Mouse (Mus musculus) lung, embryonic 16.5 days (tissue): Measurements from ENCODE around the gene Dnajc11. TPM values are rescaled to one million over a fixed set of nuclear protein-coding genes. Genes with fewer than 3 reads are reported as not detected.

Experiments
- ATAC-seq: fragments of 200-750 bp; cut with Nextera tagmentation; 2 replicates; pipeline ENCODE4 v1.8.0; 2017; ENCODE audit warnings: low read depth, mild to moderate bottlenecking, moderate library complexity
- H3K27ac ChIP-seq: fragments of 300-500 bp; sonication (generic); 2 replicates; pipeline ENCODE4 v1.5.1; 2014; ENCODE audit warnings: mild to moderate bottlenecking, control low read depth, low read length
- H3K27me3 ChIP-seq: fragments of 300-500 bp; sonication (generic); 2 replicates; pipeline ENCODE4 v1.6.1; 2014; ENCODE audit warnings: low read depth, low read length, mixed read lengths; ENCODE audit not compliant: control insufficient read depth, insufficient read depth
- H3K36me3 ChIP-seq: fragments of 300-500 bp; sonication (generic); 2 replicates; pipeline ENCODE4 v1.6.1; 2014; ENCODE audit warnings: low read length; ENCODE audit not compliant: control insufficient read depth, insufficient read depth
- H3K4me1 ChIP-seq: fragments of 300-500 bp; sonication (generic); replicated peaks from 2 replicates; pipeline ENCODE4 v1.6.1; 2014; ENCODE audit warnings: low read length, mixed read lengths; ENCODE audit not compliant: control insufficient read depth, insufficient read depth
- H3K4me2 ChIP-seq: fragments of 300-500 bp; sonication (generic); 2 replicates; pipeline ENCODE4 v1.6.1; 2014; ENCODE audit warnings: low read depth, low read length, control low read depth
- H3K4me3 ChIP-seq: fragments of 300-500 bp; sonication (generic); 2 replicates; pipeline ENCODE4 v1.5.1; 2014; ENCODE audit warnings: mild to moderate bottlenecking, low read length, control low read depth
- H3K9ac ChIP-seq: fragments of 300-500 bp; sonication (generic); 2 replicates; pipeline ENCODE4 v1.6.1; 2014; ENCODE audit warnings: low read length, control low read depth
- H3K9me3 ChIP-seq: fragments of 300-500 bp; sonication (generic); 2 replicates; pipeline ENCODE4 v1.6.1; 2016; ENCODE audit warnings: low read length; ENCODE audit not compliant: control insufficient read depth
- WGBS: fragments of 180-500 bp; shearing (Covaris S2); extraction: QIAGEN DNeasy Blood & Tissue Kit; methylation state at CpG from one replicate; pipeline ENCODE4 v1.1.7; 2014; 5-methylcytosine and 5-hydroxymethylcytosine counted together
- polyA plus RNA-seq: library from polyadenylated mRNA; unstranded; fragments of >200 nt; fragmentation: Nextera tagmentation; extraction: Ambion mirVana; gene quantifications from 2 replicates; pipeline ENCODE4 v1.2.1, GENCODE M21; 2015

Dnajc11 gene
- polyA plus RNA-seq, 1 experiment from 2014 or later, result 57.1 TPM

DNA sequence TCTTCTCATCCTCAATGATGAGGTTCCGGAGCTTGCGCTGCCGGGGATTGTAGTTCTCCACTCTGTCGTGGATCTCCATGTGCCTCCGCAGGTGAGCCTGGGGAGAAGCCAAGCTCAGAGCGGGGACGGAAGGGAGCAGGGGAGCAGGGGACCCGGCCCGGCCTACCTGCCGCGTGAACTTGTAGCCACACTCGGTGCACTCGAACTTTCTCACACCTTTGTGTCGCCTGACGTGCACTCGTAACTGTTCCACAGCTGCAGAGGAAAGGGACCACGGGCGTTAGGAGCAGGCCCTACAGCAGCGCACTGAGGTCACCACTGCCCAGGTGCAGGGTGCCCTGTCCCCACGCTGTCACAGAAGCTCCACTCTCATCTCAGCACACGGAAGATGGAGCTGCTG lies 86.5 kb downstream of the Dnajc11 start:
- Histone ChIP-seq H3K9me3 (no peaks in the 10 kb centered on the region), H3K4me3 (no peak overlapping the region), H3K27ac (no peak overlapping the region), H3K36me3 (peaks cover 53% of the 10 kb centered on the region), H3K4me1 (peaks cover 13% of the 10 kb centered on the region), H3K4me2 (no peak overlapping the region), H3K9ac (no peak overlapping the region), H3K27me3 (no peaks in the 10 kb centered on the region)
- ATAC-seq, result no peak
- 86% methylated on average over 21 of the region's 21 CpGs for WGBS

DNA sequence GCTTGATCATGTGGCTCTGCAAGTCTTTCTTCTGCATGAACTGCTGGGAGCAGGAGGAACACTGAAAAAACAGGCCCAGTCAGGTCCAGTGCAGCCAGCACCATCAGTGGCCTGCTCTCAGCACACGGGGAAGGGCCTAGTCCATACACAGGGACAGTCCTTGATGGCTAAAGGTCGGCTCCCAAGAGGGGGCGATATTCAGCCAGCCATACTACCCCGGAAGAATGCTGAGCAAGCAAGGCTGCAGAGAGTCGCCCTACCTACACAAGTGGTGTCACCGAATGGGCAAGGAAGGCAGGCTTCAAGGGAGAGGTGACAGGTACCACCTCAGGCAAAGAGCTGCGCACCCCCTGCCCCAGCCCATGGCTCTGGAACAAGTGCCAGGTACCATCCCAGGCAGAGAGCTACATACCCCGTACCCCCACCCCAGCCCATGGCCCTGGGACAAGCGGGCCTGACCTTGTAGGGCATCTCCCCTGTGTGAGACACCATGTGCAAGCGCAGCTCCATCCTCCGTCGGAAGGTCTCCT lies 88.1 kb downstream of the Dnajc11 start:
- Histone ChIP-seq H3K9me3 (no peaks in the 10 kb centered on the region), H3K9ac (no peak overlapping the region), H3K36me3 (peaks cover 43% of the 10 kb centered on the region), H3K4me3 (no peak overlapping the region), H3K27ac (peak overlapping the region; percentile 55), H3K4me2 (no peak overlapping the region), H3K27me3 (no peaks in the 10 kb centered on the region), H3K4me1 (peaks cover 28% of the 10 kb centered on the region)
- ATAC-seq, result peak; percentile 21; the same call in 1 of the 2 replicates
- 72% methylated on average over 12 of the region's 12 CpGs for WGBS

DNA sequence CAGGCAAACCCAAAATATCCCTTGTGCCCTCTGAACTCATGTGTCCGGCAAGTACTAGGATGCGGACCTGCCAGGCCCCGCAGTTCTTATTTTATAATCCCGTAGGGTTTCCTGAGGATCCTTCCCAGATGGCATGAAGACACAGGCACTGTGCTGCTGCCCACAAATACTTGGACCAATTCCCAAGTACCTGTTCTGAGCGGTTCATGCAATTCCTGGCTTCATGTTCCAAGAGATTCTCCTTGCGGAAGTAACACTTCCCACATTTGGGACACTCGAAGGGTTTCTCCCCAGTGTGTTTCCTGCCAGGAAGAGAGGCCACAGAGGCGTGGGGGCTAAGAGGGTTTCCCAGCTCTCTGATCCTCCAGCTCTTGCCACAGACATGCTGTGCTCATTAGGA lies 89.0 kb downstream of the Dnajc11 start:
- no peak overlapping the region for H3K27ac ChIP-seq
- H3K4me3 ChIP-seq, result no peak overlapping the region
- peaks cover 31% of the 10 kb centered on the region for H3K4me1 ChIP-seq
- no peaks in the 10 kb centered on the region for H3K27me3 ChIP-seq
- no peak for ATAC-seq
- H3K4me2 ChIP-seq, result no peak overlapping the region
- H3K9me3 ChIP-seq, result no peaks in the 10 kb centered on the region
- no peak overlapping the region for H3K9ac ChIP-seq
- H3K36me3 ChIP-seq, result peaks cover 41% of the 10 kb centered on the region
- WGBS, result 79% methylated on average over 8 of the region's 8 CpGs

DNA sequence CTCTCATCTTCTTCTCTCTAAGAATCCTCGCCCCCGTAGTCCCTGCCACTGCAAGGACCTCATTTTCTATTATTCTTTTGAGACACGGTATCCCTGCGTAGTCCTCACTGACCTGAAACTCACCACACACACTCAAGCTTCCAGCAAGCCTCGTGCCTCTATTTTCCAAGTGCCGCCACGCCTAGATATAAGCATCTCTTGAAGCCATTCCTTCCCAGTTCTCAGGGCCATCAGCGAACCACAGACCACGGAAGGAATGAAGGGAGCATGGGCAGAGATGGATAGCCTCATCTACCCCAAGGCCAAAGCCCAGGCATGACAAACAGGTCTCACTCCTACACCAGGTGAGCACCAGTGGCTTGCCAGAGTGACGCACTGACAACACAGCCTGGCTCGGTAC lies 91.0 kb downstream of the Dnajc11 start:
- no peak overlapping the region for H3K4me2 ChIP-seq
- WGBS, result 74% methylated on average over 11 of the region's 11 CpGs
- H3K27me3 ChIP-seq, result no peaks in the 10 kb centered on the region
- no peaks in the 10 kb centered on the region for H3K9me3 ChIP-seq
- no peak overlapping the region for H3K4me3 ChIP-seq
- 0 out of 2 replicates have a peak overlapping the region, but pooled peaks have one; percentile 22 for H3K9ac ChIP-seq
- ATAC-seq, result no peak
- no peak overlapping the region for H3K27ac ChIP-seq
- H3K36me3 ChIP-seq, result peaks cover 32% of the 10 kb centered on the region
- peaks cover 39% of the 10 kb centered on the region for H3K4me1 ChIP-seq

DNA sequence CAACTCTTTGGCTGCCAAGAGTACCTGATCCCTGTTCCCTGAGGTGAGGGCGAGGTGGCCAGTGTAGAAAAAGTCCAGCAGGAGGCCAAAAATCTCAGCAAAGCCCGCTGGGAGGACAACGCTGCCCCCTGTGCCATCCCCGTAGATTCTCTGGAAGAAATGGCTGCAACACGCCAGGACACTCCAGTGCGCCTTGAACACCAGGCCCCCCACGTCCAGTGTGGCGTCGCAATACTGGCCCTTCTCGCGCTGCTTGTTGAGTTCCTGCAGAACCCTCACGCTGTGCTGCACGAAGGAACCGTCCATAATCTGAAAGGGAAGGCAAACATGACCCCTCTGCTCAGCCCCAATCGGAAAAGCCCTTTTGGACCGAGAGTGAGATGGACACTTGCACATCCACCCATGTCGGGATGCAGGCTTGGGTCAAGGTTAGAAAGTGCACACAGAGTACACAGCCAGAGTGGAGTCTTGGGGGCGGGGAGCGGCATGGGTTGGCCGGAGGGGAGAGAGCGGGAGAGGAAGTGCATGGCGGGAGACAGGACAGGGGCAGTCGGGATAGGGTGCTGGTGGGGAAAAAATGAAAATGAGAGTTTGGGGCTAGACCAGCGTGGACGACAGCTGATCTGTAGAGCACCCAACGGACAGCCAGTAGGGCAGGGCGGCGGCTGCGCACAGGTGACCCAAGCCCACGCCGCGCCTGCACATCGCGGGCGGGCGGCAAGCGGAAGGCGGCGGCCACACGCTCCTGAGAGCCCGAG lies 93.4 kb downstream of the Dnajc11 start:
- 1% methylated on average over 40 of the region's 41 CpGs for WGBS
- Histone ChIP-seq H3K4me3 (peak overlapping the region; percentile 78), H3K4me1 (peaks cover 36% of the 10 kb centered on the region), H3K36me3 (peaks cover 12% of the 10 kb centered on the region; the same call in 1 of the 2 replicates), H3K27ac (peak overlapping the region; percentile 69), H3K27me3 (no peaks in the 10 kb centered on the region), H3K4me2 (peak overlapping the region; percentile 99), H3K9me3 (no peaks in the 10 kb centered on the region), H3K9ac (peak overlapping the region; percentile 80)
- ATAC-seq, result peak; percentile 56

DNA sequence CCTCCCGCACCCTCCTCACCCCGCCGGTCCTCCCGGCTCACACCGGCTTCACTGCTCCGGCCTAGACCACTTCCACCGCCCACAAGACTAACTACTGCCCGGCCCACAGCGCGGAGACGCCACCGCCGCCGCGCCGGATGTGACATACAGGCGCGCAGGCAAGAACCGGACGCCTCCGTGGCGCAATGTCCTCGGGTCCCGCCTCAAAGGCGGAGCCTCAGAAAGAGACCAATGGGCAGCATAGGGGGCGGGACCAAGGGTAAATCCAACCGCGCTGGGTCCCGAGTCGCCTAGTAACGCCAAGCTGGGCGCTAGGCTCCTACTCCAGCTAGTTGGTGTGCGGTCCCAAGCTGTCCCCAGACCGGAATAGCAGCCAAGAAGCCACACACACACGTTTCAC lies 94.0 kb downstream of the Dnajc11 start, which contains the start of gene Zbtb48:
Gene Zbtb48, minus strand, starts transcription at position 148 of the 400 bp plus-strand sequence.
- Histone ChIP-seq H3K4me3 (peak within 1 kb of the TSS; percentile 78), H3K27me3 (no peaks in the 10 kb centered on the region), H3K27ac (peak within 1 kb of the TSS; percentile 69), H3K36me3 (peaks cover 12% of the 10 kb centered on the region; the same call in 1 of the 2 replicates), H3K4me1 (peaks cover 36% of the 10 kb centered on the region), H3K4me2 (peak within 1 kb of the TSS; percentile 99), H3K9me3 (no peaks in the 10 kb centered on the region), H3K9ac (peak within 1 kb of the TSS; percentile 80)
- WGBS, result under 1% methylated on average over 35 of the region's 35 CpGs
- peak; percentile 98 for ATAC-seq

DNA sequence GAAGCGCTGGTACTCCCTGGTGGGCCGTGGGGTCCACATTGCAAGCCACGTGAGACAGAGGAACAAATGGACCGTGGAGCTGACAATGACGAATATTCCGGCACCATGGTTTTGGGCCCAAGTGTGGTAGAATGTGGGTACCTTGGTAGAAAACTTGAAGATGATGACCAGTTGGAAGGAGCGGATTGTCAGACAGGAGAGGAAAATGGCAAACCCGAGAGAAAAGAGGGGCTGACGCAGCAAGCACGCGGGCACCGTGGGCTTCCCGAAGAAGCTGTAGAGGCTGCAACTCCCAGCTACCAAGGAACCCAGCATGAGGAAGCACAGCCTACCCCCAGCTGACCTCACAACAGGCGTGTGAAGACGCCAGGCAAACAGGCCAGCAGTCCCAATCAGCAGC lies 95.0 kb downstream of the Dnajc11 start:
- H3K9ac ChIP-seq, result peak overlapping the region; percentile 59
- H3K9me3 ChIP-seq, result no peaks in the 10 kb centered on the region
- peaks cover 32% of the 10 kb centered on the region for H3K4me1 ChIP-seq
- 61% methylated on average over 15 of the region's 15 CpGs for WGBS
- peaks cover 5% of the 10 kb centered on the region; the same call in 1 of the 2 replicates for H3K36me3 ChIP-seq
- H3K27ac ChIP-seq, result no peak overlapping the region
- H3K27me3 ChIP-seq, result no peaks in the 10 kb centered on the region
- peak overlapping the region; percentile 90 for H3K4me2 ChIP-seq
- peak overlapping the region; percentile 78 for H3K4me3 ChIP-seq
- no peak for ATAC-seq

DNA sequence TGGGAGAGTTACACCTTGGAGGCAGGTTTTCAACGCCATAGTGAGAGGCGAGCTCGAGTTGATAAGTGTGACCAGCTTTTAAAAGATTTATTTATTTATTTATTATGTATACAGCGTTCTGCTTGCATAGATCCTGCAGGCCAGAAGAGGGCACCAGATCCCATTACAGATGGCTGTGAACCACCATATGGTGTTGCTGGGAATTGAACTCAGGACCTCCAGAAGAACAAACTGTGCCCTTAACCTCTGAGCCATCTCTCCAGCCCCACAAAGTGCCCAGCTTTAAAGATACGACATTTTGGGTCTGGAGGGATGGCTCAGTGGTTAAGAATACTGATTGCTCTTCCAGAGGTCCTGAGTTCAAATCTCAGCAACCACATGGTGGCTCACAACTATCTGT lies 95.6 kb downstream of the Dnajc11 start:
- Histone ChIP-seq H3K9ac (no peak overlapping the region), H3K4me1 (peaks cover 32% of the 10 kb centered on the region), H3K4me2 (no peak overlapping the region), H3K36me3 (0 out of 2 replicates have a peak, but pooled peaks cover under 1% of the 10 kb centered on the region), H3K27me3 (no peaks in the 10 kb centered on the region), H3K27ac (no peak overlapping the region), H3K4me3 (no peak overlapping the region), H3K9me3 (no peaks in the 10 kb centered on the region)
- ATAC-seq, result no peak
- 34% methylated on average over 5 of the region's 5 CpGs for whole genome bisulfite sequencing

DNA sequence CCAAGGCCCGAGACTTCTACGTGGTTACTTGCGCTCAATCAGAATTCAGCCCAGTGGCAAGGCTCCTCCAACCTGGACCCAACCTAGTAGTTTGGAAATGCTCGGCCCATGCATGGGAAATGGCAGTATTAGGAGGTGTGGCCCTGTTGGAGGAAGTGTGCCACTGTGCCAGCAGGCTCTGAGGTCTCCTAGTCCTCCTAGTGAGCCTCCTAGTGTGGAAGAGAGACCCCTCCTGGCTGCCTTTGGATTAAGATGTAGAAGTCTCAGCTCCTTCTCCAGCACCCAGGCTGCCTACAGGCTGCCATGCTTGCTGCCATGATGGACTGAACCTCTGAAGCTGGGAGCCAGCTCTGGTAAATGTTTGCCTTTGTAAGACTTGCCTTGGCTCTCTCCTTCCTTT lies 96.5 kb downstream of the Dnajc11 start:
- Histone ChIP-seq H3K4me3 (no peak overlapping the region), H3K9me3 (no peaks in the 10 kb centered on the region), H3K4me1 (peaks cover 26% of the 10 kb centered on the region), H3K27me3 (no peaks in the 10 kb centered on the region), H3K9ac (no peak overlapping the region), H3K27ac (no peak overlapping the region), H3K36me3 (no peaks in the 10 kb centered on the region), H3K4me2 (no peak overlapping the region)
- ATAC-seq, result no peak
- 72% methylated on average over 4 of the region's 4 CpGs for WGBS
